Mouse (Mus musculus) heart, adult 10 weeks (tissue): ENCODE data around the gene Casd1. TPM values are rescaled to one million over a fixed set of nuclear protein-coding genes. Genes with fewer than 3 reads are reported as not detected.

Experiments
- polyA plus RNA-seq: library from polyadenylated mRNA; stranded (reverse); fragments of 350-450 nt; fragmentation: Illumina TruSeq; extraction: RNeasy Lipid Tissue Mini Kit (QIAGEN cat#74804); gene quantifications from one replicate; pipeline ENCODE4 v1.2.3, GENCODE M21; 2014; ENCODE audit warnings: low read depth, low replicate concordance

Gene Casd1
- polyA plus RNA-seq = 25.9 TPM

DNA sequence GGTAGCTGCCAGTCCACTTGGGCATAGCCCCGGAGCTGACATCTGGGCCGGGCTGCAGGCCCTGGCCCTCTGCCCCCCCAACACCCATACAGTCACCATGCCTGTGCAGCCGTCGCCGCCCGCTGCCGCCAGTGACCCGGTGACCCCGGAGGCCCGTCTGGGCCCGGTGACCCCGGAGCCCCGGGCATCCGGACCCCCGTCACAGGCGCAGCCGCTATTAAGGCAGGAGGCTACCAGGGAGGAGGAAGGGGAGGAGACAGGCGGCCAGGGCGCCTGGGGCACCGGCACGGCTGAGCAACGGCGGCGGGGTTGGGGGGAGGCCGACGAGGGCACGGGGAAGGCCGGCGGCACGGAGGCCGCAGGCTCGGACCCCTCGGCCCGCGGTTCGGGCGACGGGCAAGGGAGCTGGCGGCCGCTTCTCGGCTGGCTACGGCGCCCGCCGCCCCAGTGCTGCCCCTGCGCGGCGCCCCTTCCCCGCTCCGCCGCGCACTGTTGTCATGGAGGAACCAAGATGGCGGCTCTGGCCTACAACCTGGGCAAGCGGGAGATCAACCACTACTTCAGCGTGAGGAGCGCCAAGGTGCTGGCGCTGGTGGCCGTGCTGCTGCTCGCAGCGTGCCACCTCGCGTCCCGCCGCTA lies at the start of gene Casd1:
TSS of gene Casd1 (plus strand) at position 182 of the 639 bp plus-strand sequence.

Other genes starting within 250 kb of the Casd1 start
- gene Col1a2, start 96.0 kb upstream of the Casd1 start, polyA plus RNA-seq = 51.8 TPM
- 23.2 TPM for gene Sgce, start 146.4 kb downstream of the Casd1 start, polyA plus RNA-seq
- gene Peg10, start 146.5 kb downstream of the Casd1 start, polyA plus RNA-seq = 0.55 TPM